Mouse (Mus musculus) layer of hippocampus, adult 2 months (tissue): ENCODE data around the gene Tbr1. TPM values are rescaled to one million over a fixed set of nuclear protein-coding genes. Genes with fewer than 3 reads are reported as not detected.

ENCODE experiments used
- DNase-seq, 2 experiments: peaks; one replicate each; pipeline ENCODE4 v3.0.0; 2022; ENCODE audit warnings: low spot score in 2 of 2
- H3K27ac ChIP-seq: fragments of 200-600 bp; 2 replicates; pipeline ENCODE4 v1.8.1; 2022
- H3K4me3 ChIP-seq: fragments of 200-600 bp; 2 replicates; pipeline ENCODE4 v1.8.1; 2022; ENCODE audit warnings: mild to moderate bottlenecking
- CTCF ChIP-seq: fragments of 200-600 bp; conservative IDR thresholded peaks from 2 replicates; pipeline ENCODE4 v1.8.1; 2022; ENCODE audit warnings: antibody characterized with exemption, mild to moderate bottlenecking, moderate library complexity
- total RNA-seq, 2 experiments: library from RNA; stranded (reverse); gene quantifications; 2 replicates each; pipeline ENCODE4 v1.2.3; 2021

Tbr1 gene
- total RNA-seq, 2 experiments from 2014 or later = 41.1 to 45.3 TPM

GRCm38 (mm10) chr2:61805541-61806345 lies 3.0 kb downstream of the Tbr1 start:
- peak overlapping the region; percentile 71 for H3K4me3 ChIP-seq
- peak overlapping the region; percentile 94 for H3K27ac ChIP-seq
- no peak for DNase-seq
- no peak for TF ChIP-seq CTCF

GRCm38 (mm10) chr2:61806346-61806825 lies 3.7 kb downstream of the Tbr1 start:
- no peak for TF ChIP-seq CTCF
- peak overlapping the region; percentile 71 for H3K4me3 ChIP-seq
- DNase-seq = no peak
- peak overlapping the region; percentile 94 for H3K27ac ChIP-seq

- peak overlapping the region; percentile 88 for H3K27ac ChIP-seq
- H3K4me3 ChIP-seq = peak overlapping the region; percentile 59
- DNase-seq = peak in 1 of 2 experiments; percentile 25
- TF ChIP-seq CTCF = no peak
Observed at GRCm38 (mm10) chr2:61807151-61807550, 4.4 kb downstream of the Tbr1 start.

- no peak for TF ChIP-seq CTCF
- peak overlapping the region; percentile 88 for H3K27ac ChIP-seq
- peak overlapping the region; percentile 59 for H3K4me3 ChIP-seq
- DNase-seq = no peak
Observed at GRCm38 (mm10) chr2:61807781-61808180, 5.1 kb downstream of the Tbr1 start.

- TF ChIP-seq CTCF = no peak
- peak overlapping the region; percentile 3; the same call in 1 of the 2 replicates for H3K27ac ChIP-seq
- peak overlapping the region; percentile 59 for H3K4me3 ChIP-seq
- DNase-seq = no peak
Observed at GRCm38 (mm10) chr2:61808776-61809175, 6.0 kb downstream of the Tbr1 start.

- peak overlapping the region; percentile 59 for H3K4me3 ChIP-seq
- H3K27ac ChIP-seq = peak overlapping the region; percentile 3; the same call in 1 of the 2 replicates
- no peak for DNase-seq
- TF ChIP-seq CTCF = no peak
Observed at GRCm38 (mm10) chr2:61809381-61809780, 6.7 kb downstream of the Tbr1 start.

GRCm38 (mm10) chr2:61810751-61811150 lies 8.0 kb downstream of the Tbr1 start:
- no peak overlapping the region for H3K4me3 ChIP-seq
- no peak for DNase-seq
- TF ChIP-seq CTCF = no peak
- H3K27ac ChIP-seq = peak overlapping the region; percentile 85

- TF ChIP-seq CTCF = no peak
- no peak overlapping the region; the same call in 1 of the 2 replicates for H3K4me3 ChIP-seq
- peak overlapping the region; percentile 85 for H3K27ac ChIP-seq
- no peak for DNase-seq
Observed at GRCm38 (mm10) chr2:61811163-61811506, 8.4 kb downstream of the Tbr1 start.

GRCm38 (mm10) chr2:61811507-61812421 lies 9.0 kb downstream of the Tbr1 start:
- peak; percentile 23 for TF ChIP-seq CTCF
- peak overlapping the region; percentile 85 for H3K27ac ChIP-seq
- DNase-seq = peak in 1 of 2 experiments; percentile 18
- peak overlapping the region; percentile 51 for H3K4me3 ChIP-seq

GRCm38 (mm10) chr2:61812536-61812935 lies 9.8 kb downstream of the Tbr1 start:
- Histone ChIP-seq H3K4me3 (peak overlapping the region; percentile 51), H3K27ac (peak overlapping the region; percentile 85)
- DNase-seq = no peak
- TF ChIP-seq CTCF = no peak

- no peak for TF ChIP-seq CTCF
- H3K4me3 ChIP-seq = peak overlapping the region; percentile 51; the same call in 1 of the 2 replicates
- DNase-seq = no peak
- H3K27ac ChIP-seq = peak overlapping the region; percentile 85
Observed at GRCm38 (mm10) chr2:61813106-61813505, 10.4 kb downstream of the Tbr1 start.

GRCm38 (mm10) chr2:61813521-61813920 lies 10.8 kb downstream of the Tbr1 start:
- peak overlapping the region; percentile 85 for H3K27ac ChIP-seq
- no peak for TF ChIP-seq CTCF
- no peak for DNase-seq
- H3K4me3 ChIP-seq = no peak overlapping the region
